Comparison of ENCODE assay signal across 35 mouse cellular contexts in genomic region chr2:180304554-180304953, GRCm38 (mm10). TPM values are rescaled to one million over a fixed set of nuclear protein-coding genes. Genes with fewer than 3 reads are reported as not detected.
DNase-seq lines count a peak whose midpoint lies in the region; ATAC-seq and TF ChIP-seq lines count a peak whose summit lies in the region.
"Had no signal": no experiment of that assay in that cellular context is flagged by ENCODE, and none has a peak within 500 bp of the region (broad histone marks: within the 10 kb centered on the region; RNA-seq: fewer than 3 reads in every experiment).

No protein-coding gene starts in this region.

- no peak overlapping the region for H3K9ac ChIP-seq in forebrain, postnatal 0 days
- no peak overlapping the region for H3K9ac ChIP-seq in kidney, postnatal 0 days (ENCODE audit: low read depth, low read length)
- H3K9ac ChIP-seq in lung, embryonic 16.5 days (ENCODE audit: low read length), result no peak overlapping the region
- H3K9ac ChIP-seq: heart, embryonic 15.5 days; hindbrain, embryonic 12.5 days; stomach, embryonic 15.5 days had no signal

- H3K27ac ChIP-seq in forebrain, postnatal 0 days (ENCODE audit: low read depth, low read length), result no peak overlapping the region
- no peak overlapping the region for H3K27ac ChIP-seq in forebrain, embryonic 10.5 days
- no peak overlapping the region for H3K27ac ChIP-seq in kidney, postnatal 0 days
- H3K27ac ChIP-seq in lung, embryonic 16.5 days (ENCODE audit: low read length), result peak overlapping the region; percentile 89
- H3K27ac ChIP-seq in limb, embryonic 10.5 days, result no peak overlapping the region
- H3K27ac ChIP-seq: heart, embryonic 15.5 days; hindbrain, embryonic 12.5 days; hindbrain, postnatal 0 days; macrophage; stomach, embryonic 15.5 days had no signal

- TF ChIP-seq POLR2A in brain, embryonic 14.5 days (IDR thresholded peaks at IDR 0.05; ENCODE audit: borderline replicate concordance, extremely low read depth, insufficient read depth, insufficient read length, poor library complexity, severe bottlenecking), result no peak

- no peak overlapping the region for H3K4me3 ChIP-seq in forebrain, postnatal 0 days (ENCODE audit: low read depth, low read length)
- no peak overlapping the region for H3K4me3 ChIP-seq in forebrain, embryonic 10.5 days
- H3K4me3 ChIP-seq in kidney, postnatal 0 days (replicated peaks; ENCODE audit: low read depth, low read length), result no peak overlapping the region
- H3K4me3 ChIP-seq in lung, embryonic 16.5 days (ENCODE audit: low read length), result no peak overlapping the region
- H3K4me3 ChIP-seq in limb, embryonic 10.5 days, result no peak overlapping the region
- H3K4me3 ChIP-seq: heart, embryonic 15.5 days; hindbrain, embryonic 12.5 days; stomach, embryonic 15.5 days had no signal

- no peaks in the 10 kb centered on the region for H3K9me3 ChIP-seq in forebrain, postnatal 0 days (ENCODE audit: low read length)
- no peaks in the 10 kb centered on the region; the same call in 1 of the 2 replicates for H3K9me3 ChIP-seq in forebrain, embryonic 10.5 days
- H3K9me3 ChIP-seq in kidney, postnatal 0 days (replicated peaks; ENCODE audit: low read length), result no peaks in the 10 kb centered on the region
- H3K9me3 ChIP-seq in lung, embryonic 16.5 days (ENCODE audit: control insufficient read depth, low read length), result no peaks in the 10 kb centered on the region
- H3K9me3 ChIP-seq in limb, embryonic 10.5 days (replicated peaks), result 0 out of 2 replicates have a peak, but pooled peaks cover 2% of the 10 kb centered on the region
- H3K9me3 ChIP-seq: heart, embryonic 15.5 days; hindbrain, embryonic 12.5 days; stomach, embryonic 15.5 days had no signal

- no peaks in the 10 kb centered on the region for H3K4me1 ChIP-seq in forebrain, postnatal 0 days (ENCODE audit: insufficient read depth)
- no peaks in the 10 kb centered on the region for H3K4me1 ChIP-seq in forebrain, embryonic 10.5 days
- H3K4me1 ChIP-seq in kidney, postnatal 0 days (replicated peaks; ENCODE audit: insufficient read depth, low read length), result no peaks in the 10 kb centered on the region
- peaks cover 32% of the 10 kb centered on the region for H3K4me1 ChIP-seq in lung, embryonic 16.5 days (replicated peaks; ENCODE audit: control insufficient read depth, insufficient read depth, low read length)
- H3K4me1 ChIP-seq in limb, embryonic 10.5 days, result peaks cover 4% of the 10 kb centered on the region; the same call in 1 of the 2 replicates
- H3K4me1 ChIP-seq: hindbrain, embryonic 12.5 days had no signal

- H3K36me3 ChIP-seq in forebrain, postnatal 0 days (ENCODE audit: insufficient read depth), result no peaks in the 10 kb centered on the region
- H3K36me3 ChIP-seq in forebrain, embryonic 10.5 days (replicated peaks), result no peaks in the 10 kb centered on the region
- no peaks in the 10 kb centered on the region for H3K36me3 ChIP-seq in kidney, postnatal 0 days (ENCODE audit: insufficient read depth, low read length)
- H3K36me3 ChIP-seq in lung, embryonic 16.5 days (ENCODE audit: control insufficient read depth, insufficient read depth, low read length), result no peaks in the 10 kb centered on the region
- no peaks in the 10 kb centered on the region for H3K36me3 ChIP-seq in limb, embryonic 10.5 days
- H3K36me3 ChIP-seq: heart, embryonic 15.5 days; hindbrain, embryonic 12.5 days; stomach, embryonic 15.5 days had no signal

- H3K27me3 ChIP-seq in forebrain, postnatal 0 days (ENCODE audit: insufficient read depth, low read length), result no peaks in the 10 kb centered on the region
- H3K27me3 ChIP-seq in forebrain, embryonic 10.5 days (ENCODE audit: poor library complexity, severe bottlenecking), result no peaks in the 10 kb centered on the region
- no peaks in the 10 kb centered on the region for H3K27me3 ChIP-seq in kidney, postnatal 0 days (ENCODE audit: insufficient read depth, low read length)
- no peaks in the 10 kb centered on the region for H3K27me3 ChIP-seq in lung, embryonic 16.5 days (ENCODE audit: control insufficient read depth, insufficient read depth, low read depth, low read length)
- H3K27me3 ChIP-seq in limb, embryonic 10.5 days (ENCODE audit: low read depth, poor library complexity, severe bottlenecking), result no peaks in the 10 kb centered on the region
- H3K27me3 ChIP-seq: heart, embryonic 15.5 days; hindbrain, embryonic 12.5 days; stomach, embryonic 15.5 days had no signal

- no peak overlapping the region for H3K4me2 ChIP-seq in forebrain, postnatal 0 days (ENCODE audit: low read depth)
- H3K4me2 ChIP-seq in kidney, postnatal 0 days (ENCODE audit: low read length), result no peak overlapping the region
- no peak overlapping the region for H3K4me2 ChIP-seq in lung, embryonic 16.5 days (ENCODE audit: low read depth, low read length)
- H3K4me2 ChIP-seq: heart, embryonic 15.5 days; hindbrain, embryonic 12.5 days; stomach, embryonic 15.5 days had no signal

- DNase-seq in forebrain, postnatal 0 days, result no peak
- DNase-seq in forebrain, embryonic 10.5 days (ENCODE audit: extremely low spot score, low spot score), result no peak
- DNase-seq in kidney, postnatal 0 days (ENCODE audit: low spot score), result no peak
- DNase-seq in kidney, postnatal 14 days, result no peak
- DNase-seq in lung, postnatal 25 days (ENCODE audit: low spot score), result no peak
- no peak for DNase-seq in brain, embryonic 14.5 days (ENCODE audit: low read depth)
- DNase-seq in limb, embryonic 10.5 days (ENCODE audit: low spot score), result no peak
- DNase-seq: adrenal gland, adult 8-10 months; cerebellum, adult 9-10 months; cerebellum, postnatal 36 days; heart, postnatal 36 days; kidney, adult 11 months; kidney, postnatal 36 days; layer of hippocampus, postnatal 36 days; liver; right cerebral cortex, postnatal 25 days; thymus, adult 18-20 months; thymus, postnatal 25 days had no signal

- WGBS in forebrain, postnatal 0 days, result 56% methylated on average over 4 of the region's 4 CpGs
- 59% methylated on average over 4 of the region's 4 CpGs for WGBS in forebrain, embryonic 10.5 days
- WGBS in kidney, postnatal 0 days, result 68% methylated on average over 4 of the region's 4 CpGs
- 30% methylated on average over 4 of the region's 4 CpGs for WGBS in lung, embryonic 16.5 days
- 57% methylated on average over 4 of the region's 4 CpGs for WGBS in limb, embryonic 10.5 days

- TF ChIP-seq CTCF in forebrain, postnatal 0 days (IDR thresholded peaks at IDR 0.05; ENCODE audit: low read depth), result 0 out of 2 replicates have a peak, but pooled peaks have one; percentile 3
- TF ChIP-seq CTCF in kidney, postnatal 0 days (IDR thresholded peaks at IDR 0.05; ENCODE audit: low read depth), result peak; percentile 25; the same call in 1 of the 2 replicates
- TF ChIP-seq CTCF in brain, embryonic 14.5 days (IDR thresholded peaks at IDR 0.05; ENCODE audit: borderline replicate concordance, extremely low read depth, insufficient read depth, insufficient read length), result peak; percentile 13; the same call in 1 of the 2 replicates

- no peak for ATAC-seq in forebrain, postnatal 0 days
- ATAC-seq in kidney, postnatal 0 days (replicated peaks; ENCODE audit: low FRiP score, low read depth), result no peak
- ATAC-seq in lung, embryonic 16.5 days (ENCODE audit: low read depth), result no peak
- ATAC-seq: forebrain, embryonic 14.5 days; hindbrain, postnatal 0 days; midbrain, embryonic 16.5 days had no signal

RNA-seq across cellular contexts. Expression of gene Rbbp8nl, which starts 14.9 kb away (rescaled TPM):
- total RNA-seq in forebrain, postnatal 0 days (2014; rRNA removed), result not detected in 2 replicates
- not detected in 2 replicates for polyA plus RNA-seq in forebrain, postnatal 0 days (2015; fragmentation: Nextera tagmentation; extraction: Ambion mirVana)
- polyA plus RNA-seq in forebrain, embryonic 10.5 days (2016; fragmentation: Nextera tagmentation; extraction: Ambion mirVana), result 0.32 and 0.35 TPM in 2 replicates
- 0.29 and 0.33 TPM in 2 replicates for polyA plus RNA-seq in kidney, postnatal 0 days (2015; fragmentation: Nextera tagmentation; extraction: Ambion mirVana)
- polyA plus RNA-seq in lung, embryonic 16.5 days (2015; fragmentation: Nextera tagmentation; extraction: Ambion mirVana), result 2.7 and 2.8 TPM in 2 replicates
- 0.04 and 0.08 TPM in 2 replicates for polyA plus RNA-seq in brain, embryonic 14.5 days (2012; rRNA removed)
- 0.50 and 0.78 TPM in 2 replicates for polyA plus RNA-seq in limb, embryonic 10.5 days (2016; fragmentation: Nextera tagmentation; extraction: Ambion mirVana)
- total RNA-seq: adrenal gland, adult 8-10 months; adrenal gland, postnatal 4 days; gastrocnemius, adult 18-20 months; gastrocnemius, postnatal 4 days; heart, postnatal 36 days; hindbrain, postnatal 0 days; layer of hippocampus, adult 8-10 months; layer of hippocampus, postnatal 36 days; left cerebral cortex, postnatal 10 days; neutrophil, adult 5-6 weeks had no signal
- polyA plus RNA-seq: forebrain, embryonic 14.5 days; hindbrain, postnatal 0 days; liver, embryonic 16.5 days; macrophage; midbrain, embryonic 16.5 days; neural tube, embryonic 11.5 days had no signal

RNA-seq across cellular contexts. Expression of gene Gata5, which starts 29.9 kb away (rescaled TPM):
- not detected in 2 replicates for total RNA-seq in forebrain, postnatal 0 days (2014; rRNA removed)
- polyA plus RNA-seq in forebrain, postnatal 0 days (2015; fragmentation: Nextera tagmentation; extraction: Ambion mirVana), result not detected in 2 replicates
- 0.15 TPM in 1 of 2 replicates, not detected in the other for polyA plus RNA-seq in forebrain, embryonic 10.5 days (2016; fragmentation: Nextera tagmentation; extraction: Ambion mirVana)
- polyA plus RNA-seq in kidney, postnatal 0 days (2015; fragmentation: Nextera tagmentation; extraction: Ambion mirVana), result 1.9 TPM in 2 replicates
- 23.2 and 25.3 TPM in 2 replicates for polyA plus RNA-seq in lung, embryonic 16.5 days (2015; fragmentation: Nextera tagmentation; extraction: Ambion mirVana)
- polyA plus RNA-seq in brain, embryonic 14.5 days (2012; rRNA removed), result 0.04 TPM in 1 of 2 replicates, not detected in the other
- polyA plus RNA-seq in limb, embryonic 10.5 days (2016; fragmentation: Nextera tagmentation; extraction: Ambion mirVana), result 0.83 and 2.8 TPM in 2 replicates
- total RNA-seq: gastrocnemius, adult 18-20 months; hindbrain, postnatal 0 days; layer of hippocampus, adult 8-10 months; layer of hippocampus, postnatal 36 days; left cerebral cortex, postnatal 10 days; neutrophil, adult 5-6 weeks had no signal
- polyA plus RNA-seq: forebrain, embryonic 14.5 days; frontal cortex, adult 2 months; hindbrain, postnatal 0 days; macrophage; midbrain, embryonic 16.5 days had no signal

RNA-seq across cellular contexts. Expression of gene Cables2, which starts 31.3 kb away (rescaled TPM):
- total RNA-seq in forebrain, postnatal 0 days (2014; rRNA removed), result 46.6 and 58.8 TPM in 2 replicates
- 21.1 and 28.4 TPM in 2 replicates for polyA plus RNA-seq in forebrain, postnatal 0 days (2015; fragmentation: Nextera tagmentation; extraction: Ambion mirVana)
- polyA plus RNA-seq in forebrain, embryonic 10.5 days (2016; fragmentation: Nextera tagmentation; extraction: Ambion mirVana), result 9.2 and 12.0 TPM in 2 replicates
- 12.0 and 13.1 TPM in 2 replicates for polyA plus RNA-seq in kidney, postnatal 0 days (2015; fragmentation: Nextera tagmentation; extraction: Ambion mirVana)
- polyA plus RNA-seq in lung, embryonic 16.5 days (2015; fragmentation: Nextera tagmentation; extraction: Ambion mirVana), result 6.3 and 8.4 TPM in 2 replicates
- polyA plus RNA-seq in brain, embryonic 14.5 days (2012; rRNA removed), result 58.9 and 62.5 TPM in 2 replicates
- polyA plus RNA-seq in limb, embryonic 10.5 days (2016; fragmentation: Nextera tagmentation; extraction: Ambion mirVana), result 14.6 and 16.4 TPM in 2 replicates

RNA-seq across cellular contexts. Expression of gene Rps21, which starts 47.4 kb away (rescaled TPM):
- total RNA-seq in forebrain, postnatal 0 days (2014; rRNA removed), result 848 and 1,386 TPM in 2 replicates
- 439 and 570 TPM in 2 replicates for polyA plus RNA-seq in forebrain, postnatal 0 days (2015; fragmentation: Nextera tagmentation; extraction: Ambion mirVana)
- 560 and 577 TPM in 2 replicates for polyA plus RNA-seq in forebrain, embryonic 10.5 days (2016; fragmentation: Nextera tagmentation; extraction: Ambion mirVana)
- polyA plus RNA-seq in kidney, postnatal 0 days (2015; fragmentation: Nextera tagmentation; extraction: Ambion mirVana), result 737 and 848 TPM in 2 replicates
- polyA plus RNA-seq in lung, embryonic 16.5 days (2015; fragmentation: Nextera tagmentation; extraction: Ambion mirVana), result 455 and 526 TPM in 2 replicates
- 2,108 and 3,314 TPM in 2 replicates for polyA plus RNA-seq in brain, embryonic 14.5 days (2012; rRNA removed)
- 530 and 637 TPM in 2 replicates for polyA plus RNA-seq in limb, embryonic 10.5 days (2016; fragmentation: Nextera tagmentation; extraction: Ambion mirVana)
